Mouse (Mus musculus) cerebellum, adult (tissue): Measurements from ENCODE around the gene Olfr667.
"Not testable (repeated sequence)": the region's sequence is repeated elsewhere in the genome, so short reads cannot be mapped to it uniquely, and the experiment has no call there.

Source experiments
- ATAC-seq: cut with Nextera tagmentation; 2 replicates; pipeline ENCODE4 v1.9.2; 2017; ENCODE audit warnings: mild to moderate bottlenecking, moderate library complexity, mixed read lengths; ENCODE audit not compliant: insufficient number of reproducible peaks, low FRiP score, low TSS enrichment

Gene Olfr667

DNA sequence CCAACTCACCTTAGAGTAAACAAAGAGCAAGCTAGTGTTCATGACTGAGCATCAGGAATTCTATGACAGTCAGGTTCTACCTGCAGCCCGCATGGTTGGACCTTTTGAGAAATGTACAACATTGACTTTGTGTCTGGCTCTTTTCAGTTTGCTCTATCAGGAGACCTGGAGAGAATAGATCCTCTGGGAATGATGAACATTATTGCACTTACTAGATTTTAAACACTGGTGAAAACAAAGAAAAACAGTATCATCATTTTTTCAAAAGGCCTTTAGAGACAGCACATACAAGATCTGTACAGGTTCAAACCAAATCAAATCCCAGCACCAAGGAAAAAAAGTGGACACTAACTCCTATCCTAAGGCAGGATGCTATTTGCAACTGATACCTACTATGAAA is at the start of gene Olfr667:
Olfr667 (minus strand) TSS at position 101 of the 400 bp plus-strand sequence.
- no peak for ATAC-seq

- ATAC-seq = no peak
Measured at GRCm38 (mm10) chr7:104962520-104962919, 41.2 kb upstream of the Olfr667 start, which contains the start of gene Olfr670. TSS of gene Olfr670 (minus strand) at chr7:104962620.

- not testable (repeated sequence) for ATAC-seq
Measured at GRCm38 (mm10) chr7:104950234-104950633, 29.0 kb upstream of the Olfr667 start.

DNA sequence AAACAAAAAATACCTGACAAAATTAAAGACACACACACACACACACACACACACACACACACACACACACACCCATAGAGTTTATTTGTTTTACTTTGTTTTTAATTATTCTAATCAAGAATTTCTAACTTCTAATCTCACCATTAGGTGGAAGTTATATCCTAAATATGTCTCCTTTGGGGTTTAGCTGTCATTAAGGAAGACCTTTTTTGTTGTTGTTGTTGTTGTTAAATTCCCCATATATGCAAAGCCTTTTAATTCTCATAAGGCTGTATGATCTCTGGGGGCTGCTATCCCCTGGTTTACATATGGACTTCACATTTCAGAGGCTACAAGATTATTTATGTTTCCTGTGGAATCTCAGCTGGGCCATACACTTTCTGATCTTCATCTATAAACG is 12.7 kb upstream of the Olfr667 start, which contains the start of gene Olfr669:
Olfr669 (plus strand) TSS at position 301 of the 400 bp plus-strand sequence.
- no peak for ATAC-seq

GRCm38 (mm10) chr7:104927957-104928356 is 6.7 kb upstream of the Olfr667 start, which contains the start of gene Olfr668:
TSS of gene Olfr668 (minus strand) at chr7:104928057.
- no peak for ATAC-seq

- no peak for ATAC-seq
Measured at GRCm38 (mm10) chr7:104895852-104896251, 25.4 kb downstream of the Olfr667 start, which contains the start of gene Olfr666. TSS of gene Olfr666 (minus strand) at chr7:104895952.

GRCm38 (mm10) chr7:104877731-104878130 is 43.6 kb downstream of the Olfr667 start, which contains the start of gene Olfr665:
TSS of gene Olfr665 (plus strand) at chr7:104878031.
- ATAC-seq = no peak
